Mouse (Mus musculus): Measurements from ENCODE around the gene Psmb1. TPM values are rescaled to one million over a fixed set of nuclear protein-coding genes. Genes with fewer than 3 reads are reported as not detected.
"Not testable (repeated sequence)": the region's sequence is repeated elsewhere in the genome, so short reads cannot be mapped to it uniquely, and the experiment has no call there.

Psmb1 gene
- total and polyA plus RNA-seq, 3 experiments = 200 to 445 (median 222) TPM

DNA sequence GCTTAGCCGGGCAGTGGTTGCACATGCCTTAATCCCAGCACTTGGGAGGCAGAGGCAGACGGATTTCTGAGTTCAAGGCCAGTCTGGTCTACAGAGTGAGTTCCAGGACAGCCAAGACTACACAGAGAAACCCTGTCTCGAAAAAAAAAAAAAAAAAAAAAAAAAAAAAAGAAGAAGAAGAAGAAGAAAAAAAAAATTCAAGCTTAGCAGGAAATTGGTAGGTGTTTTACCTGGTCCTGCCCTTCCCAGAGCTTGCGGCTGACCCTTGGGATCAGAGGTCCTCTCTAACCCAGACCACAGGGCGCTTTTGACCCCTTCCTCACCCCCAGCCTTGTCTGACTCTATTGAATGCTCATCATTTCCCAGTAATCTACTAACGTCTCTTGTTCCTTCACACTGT lies 50.4 kb downstream of the Psmb1 start:
- DNase-seq (ENCODE audit: low read depth, low spot score); H3K9me3 ChIP-seq (replicated peaks; ENCODE audit: insufficient read depth, low read length); H3K27me3 ChIP-seq (ENCODE audit: control insufficient read depth in 1 of 2, insufficient read depth in 2 of 2, low read length in 2 of 2); H3K4me3 ChIP-seq (ENCODE audit: control insufficient read depth in 1 of 2, insufficient read depth in 1 of 2, low read depth in 2 of 2, low read length in 2 of 2); H3K9ac ChIP-seq (ENCODE audit: control insufficient read depth, low read depth, low read length, poor library complexity, severe bottlenecking); H3K27ac ChIP-seq (ENCODE audit: control insufficient read depth, low read depth, low read length); H3K36me3 ChIP-seq (ENCODE audit: control insufficient read depth in 1 of 2, insufficient read depth in 2 of 2, low read length in 2 of 2); H3K4me1 ChIP-seq (ENCODE audit: control insufficient read depth in 1 of 2, insufficient read depth in 2 of 2, low read length in 2 of 2); H3K79me2 ChIP-seq (ENCODE audit: control insufficient read depth, insufficient read depth, low read length, poor library complexity): not testable (repeated sequence)
- TF ChIP-seq ZNF384 (IDR thresholded peaks at IDR 0.05; ENCODE audit: low read depth, low read length) = peak; percentile 80

DNA sequence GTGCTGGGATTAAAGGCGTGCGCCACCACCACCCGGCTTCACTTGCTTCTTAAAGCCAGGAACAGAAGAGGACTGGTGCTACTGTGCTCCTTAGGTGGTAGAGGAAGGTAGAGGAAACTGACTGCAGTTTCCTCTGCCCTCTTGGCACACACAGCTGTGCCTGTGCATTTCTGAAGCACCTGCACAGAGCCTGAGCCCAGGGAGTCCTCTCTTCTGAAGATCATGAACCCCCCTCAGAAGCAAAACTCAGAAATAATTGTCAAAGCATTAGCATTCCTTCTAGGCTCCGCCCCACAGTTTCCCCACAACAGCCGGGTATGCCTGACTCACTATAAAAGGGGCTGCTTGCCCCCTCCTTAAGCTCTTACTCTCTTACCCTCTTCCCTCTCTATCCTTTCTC lies 51.7 kb downstream of the Psmb1 start:
- no peak overlapping the region for H3K4me3 ChIP-seq (ENCODE audit: control insufficient read depth in 1 of 2, insufficient read depth in 1 of 2, low read depth in 2 of 2, low read length in 2 of 2)
- H3K9ac ChIP-seq (ENCODE audit: control insufficient read depth, low read depth, low read length, poor library complexity, severe bottlenecking) = no peak overlapping the region
- no peak for DNase-seq (ENCODE audit: low read depth, low spot score)
- TF ChIP-seq MYB (IDR thresholded peaks at IDR 0.05; ENCODE audit: low read depth, low read length) (no peak), MAZ (IDR thresholded peaks at IDR 0.05; ENCODE audit: low read depth, low read length) (no peak), MYC (IDR thresholded peaks at IDR 0.05; ENCODE audit: low read depth, low read length) (no peak), MAX (IDR thresholded peaks at IDR 0.05; ENCODE audit: low read length) (no peak), POLR2AphosphoS5 (IDR thresholded peaks at IDR 0.05; ENCODE audit: borderline replicate concordance, low read depth, low read length) (no peak), TCF12 (IDR thresholded peaks at IDR 0.05; ENCODE audit: low read depth, low read length) (no peak), ETS1 (IDR thresholded peaks at IDR 0.05; ENCODE audit: low read depth, low read length) (no peak), RCOR1 (IDR thresholded peaks at IDR 0.05; ENCODE audit: low read depth, low read length) (no peak), SMC3 (IDR thresholded peaks at IDR 0.05; ENCODE audit: low read depth, low read length) (no peak), MXI1 (IDR thresholded peaks at IDR 0.05; ENCODE audit: low read depth, low read length) (no peak), KAT2A (conservative IDR thresholded peaks at IDR 0.05; ENCODE audit: low read depth, low read length) (no peak), TAL1 (IDR thresholded peaks at IDR 0.05; ENCODE audit: low read length) (no peak), RAD21 (IDR thresholded peaks at IDR 0.05; ENCODE audit: low read depth, low read length) (no peak), UBTF (IDR thresholded peaks at IDR 0.05; ENCODE audit: borderline replicate concordance, insufficient read depth, low read depth, low read length) (no peak), GATA1 (IDR thresholded peaks at IDR 0.05; ENCODE audit: low read depth, low read length) (no peak), USF1 (IDR thresholded peaks at IDR 0.05; ENCODE audit: low read depth, low read length) (no peak), NRF1 (IDR thresholded peaks at IDR 0.05; ENCODE audit: insufficient read depth, low read depth, low read length, poor library complexity, severe bottlenecking) (no peak), BHLHE40 (IDR thresholded peaks at IDR 0.05; ENCODE audit: borderline replicate concordance, low read depth, low read length) (no peak), CHD1 (IDR thresholded peaks at IDR 0.05; ENCODE audit: low read depth, low read length) (no peak)
- H3K79me2 ChIP-seq (ENCODE audit: control insufficient read depth, insufficient read depth, low read length, poor library complexity) = no peaks in the 10 kb centered on the region
- no peaks in the 10 kb centered on the region; a peak in 1 of 4 replicates for H3K27me3 ChIP-seq (ENCODE audit: control insufficient read depth in 1 of 2, insufficient read depth in 2 of 2, low read length in 2 of 2)
- H3K9me3 ChIP-seq (replicated peaks; ENCODE audit: insufficient read depth, low read length) = no peaks in the 10 kb centered on the region
- no peaks in the 10 kb centered on the region for H3K4me1 ChIP-seq (ENCODE audit: control insufficient read depth in 1 of 2, insufficient read depth in 2 of 2, low read length in 2 of 2)
- H3K36me3 ChIP-seq (ENCODE audit: control insufficient read depth in 1 of 2, insufficient read depth in 2 of 2, low read length in 2 of 2) = no peaks in the 10 kb centered on the region
- no peak overlapping the region for H3K27ac ChIP-seq (ENCODE audit: control insufficient read depth, low read depth, low read length)

All from MEL (cell line).